Mouse (Mus musculus): ENCODE measurements around the gene Smim17. TPM values are rescaled to one million over a fixed set of nuclear protein-coding genes. Genes with fewer than 3 reads are reported as not detected.
"Not testable (repeated sequence)": the region's sequence is repeated elsewhere in the genome, so short reads cannot be mapped to it uniquely, and the experiment has no call there.

Gene Smim17
- total and polyA plus RNA-seq, 3 experiments: not detected

DNA sequence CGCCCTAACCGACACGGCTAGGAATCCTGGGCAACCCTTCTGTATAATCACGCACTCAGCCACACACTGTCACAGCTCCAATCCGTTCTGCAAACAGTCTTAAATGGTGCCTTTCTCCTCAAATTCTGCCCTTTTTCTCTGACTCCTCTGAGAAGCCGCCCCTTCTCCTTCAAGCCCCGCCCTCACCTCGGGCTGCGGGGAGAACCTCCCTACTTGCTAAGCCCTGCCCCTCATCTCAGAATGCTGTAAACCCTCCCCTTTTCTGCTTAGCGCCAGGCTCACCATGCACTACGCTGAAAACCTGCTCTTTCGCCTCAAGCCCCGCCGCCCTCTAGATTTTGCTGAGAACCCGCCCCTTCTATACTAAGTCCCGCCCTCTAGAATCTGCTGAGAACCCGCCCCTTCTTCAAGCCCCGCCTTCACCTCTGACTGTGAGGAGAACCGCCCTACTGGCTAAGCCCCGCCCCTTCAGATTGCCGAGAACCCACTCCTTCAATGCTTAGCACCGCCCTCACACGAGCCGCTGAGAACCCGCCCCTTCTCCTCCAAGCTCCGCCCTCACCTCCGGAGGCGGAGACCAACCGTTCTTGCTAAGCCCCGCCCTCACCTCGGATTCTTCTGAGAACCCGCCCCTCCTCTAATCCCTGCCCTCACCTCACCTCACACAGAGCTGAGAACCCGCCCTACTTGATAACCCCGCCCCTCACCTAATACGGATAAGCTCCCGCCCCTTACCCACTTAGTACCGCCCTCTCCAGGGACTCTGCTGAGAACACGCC is 36.1 kb upstream of the Smim17 start:
- peak; percentile 77 for ATAC-seq (ENCODE audit: extremely low read depth, insufficient number of reproducible peaks, low FRiP score, poor library complexity, severe bottlenecking)
- Histone ChIP-seq H3K9me3 (replicated peaks) (no peaks in the 10 kb centered on the region), H3K4me1 (ENCODE audit: insufficient read depth, low read depth, low read length) (peaks cover 42% of the 10 kb centered on the region), H3K4me3 (ENCODE audit: low read depth, low read length) (peak overlapping the region; percentile 76), H3K27me3 (ENCODE audit: insufficient read depth, low read length) (no peaks in the 10 kb centered on the region), H3K36me3 (replicated peaks) (no peaks in the 10 kb centered on the region)
- peak; percentile 68 for DNase-seq (ENCODE audit: low spot score)
- no peak for TF ChIP-seq GATA1 (IDR thresholded peaks at IDR 0.05; ENCODE audit: borderline replicate concordance, low read length)
- no peak for TF ChIP-seq CTCF (IDR thresholded peaks at IDR 0.05; ENCODE audit: low read depth, low read length)
- no peak for TF ChIP-seq POLR2AphosphoS5 (IDR thresholded peaks at IDR 0.05; ENCODE audit: insufficient replicate concordance, low read depth, low read length)
- no peak for TF ChIP-seq TAL1 (conservative IDR thresholded peaks at IDR 0.05; ENCODE audit: low read depth, low read length)
- no peak for TF ChIP-seq GATA2 (IDR thresholded peaks at IDR 0.05; ENCODE audit: borderline replicate concordance, low read depth, low read length)

DNA sequence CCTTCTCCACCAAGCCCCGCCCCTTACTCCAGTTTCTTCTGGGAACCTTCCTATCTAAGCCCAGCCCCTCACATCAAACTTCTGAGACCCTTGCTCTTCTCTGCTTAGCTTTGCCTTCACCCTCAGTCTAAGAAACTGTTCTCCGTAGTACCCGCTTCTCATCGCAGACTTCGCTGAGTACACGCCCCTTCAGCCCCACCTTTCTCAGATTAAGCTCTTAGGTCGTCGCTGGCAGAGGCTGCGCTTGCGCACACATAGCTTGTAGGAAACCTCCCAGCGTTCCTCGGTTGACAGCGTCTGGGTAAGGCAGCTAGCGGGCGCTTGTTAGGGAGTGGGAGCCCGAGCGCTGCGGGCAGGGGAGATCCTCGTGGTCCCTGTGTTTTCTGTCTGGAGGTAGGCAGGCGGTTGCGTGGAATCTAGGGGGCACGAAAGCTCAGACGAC is 35.4 kb upstream of the Smim17 start, which contains the start of gene Zfp78:
Zfp78 (plus strand) TSS at position 234 of the 442 bp plus-strand sequence.
- no peak for TF ChIP-seq POLR2AphosphoS5 (IDR thresholded peaks at IDR 0.05; ENCODE audit: insufficient replicate concordance, low read depth, low read length)
- TF ChIP-seq GATA1 (IDR thresholded peaks at IDR 0.05; ENCODE audit: borderline replicate concordance, low read length): no peak
- no peak for TF ChIP-seq TAL1 (conservative IDR thresholded peaks at IDR 0.05; ENCODE audit: low read depth, low read length)
- no peak for TF ChIP-seq GATA2 (IDR thresholded peaks at IDR 0.05; ENCODE audit: borderline replicate concordance, low read depth, low read length)
- no peak for TF ChIP-seq CTCF (IDR thresholded peaks at IDR 0.05; ENCODE audit: low read depth, low read length)
- Histone ChIP-seq H3K9me3 (replicated peaks) (no peaks in the 10 kb centered on the region), H3K36me3 (replicated peaks) (no peaks in the 10 kb centered on the region), H3K27me3 (ENCODE audit: insufficient read depth, low read length) (no peaks in the 10 kb centered on the region), H3K4me3 (ENCODE audit: low read depth, low read length) (peak within 1 kb of the TSS; percentile 76), H3K4me1 (ENCODE audit: insufficient read depth, low read depth, low read length) (peaks cover 42% of the 10 kb centered on the region)
- DNase-seq (ENCODE audit: low spot score) (peak; percentile 81), ATAC-seq (ENCODE audit: extremely low read depth, insufficient number of reproducible peaks, low FRiP score, poor library complexity, severe bottlenecking) (peak; percentile 59)

DNA sequence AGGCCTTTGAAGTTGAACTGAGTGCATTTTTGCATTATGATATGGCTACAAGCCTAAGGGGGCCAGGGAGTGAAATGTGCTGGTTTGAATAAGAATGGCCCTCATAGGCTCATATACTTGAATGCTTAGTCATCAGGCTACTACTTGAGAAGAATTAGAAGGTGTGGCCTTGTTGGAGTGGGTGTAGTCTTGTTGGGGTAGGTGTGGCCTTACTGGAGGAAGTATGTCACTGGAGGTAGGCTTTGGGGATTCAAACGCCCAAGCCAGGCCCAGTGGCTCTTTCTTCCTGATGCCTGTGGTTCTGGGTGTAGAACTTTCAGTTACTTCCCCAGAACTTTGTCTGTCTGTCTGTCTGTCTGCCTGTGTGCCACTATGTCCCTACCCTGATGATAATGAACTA is 33.8 kb upstream of the Smim17 start:
- no peak for DNase-seq (ENCODE audit: low spot score)
- no peak for TF ChIP-seq GATA1 (IDR thresholded peaks at IDR 0.05; ENCODE audit: borderline replicate concordance, low read length)
- TF ChIP-seq GATA2 (IDR thresholded peaks at IDR 0.05; ENCODE audit: borderline replicate concordance, low read depth, low read length): no peak
- no peak for TF ChIP-seq POLR2AphosphoS5 (IDR thresholded peaks at IDR 0.05; ENCODE audit: insufficient replicate concordance, low read depth, low read length)
- TF ChIP-seq TAL1 (conservative IDR thresholded peaks at IDR 0.05; ENCODE audit: low read depth, low read length): no peak
- TF ChIP-seq CTCF (IDR thresholded peaks at IDR 0.05; ENCODE audit: low read depth, low read length): no peak
- no peaks in the 10 kb centered on the region for H3K27me3 ChIP-seq (ENCODE audit: insufficient read depth, low read length)
- peaks cover 42% of the 10 kb centered on the region for H3K4me1 ChIP-seq (ENCODE audit: insufficient read depth, low read depth, low read length)
- no peak for ATAC-seq (ENCODE audit: extremely low read depth, insufficient number of reproducible peaks, low FRiP score, poor library complexity, severe bottlenecking)
- H3K9me3 ChIP-seq (replicated peaks): no peaks in the 10 kb centered on the region
- no peaks in the 10 kb centered on the region for H3K36me3 ChIP-seq (replicated peaks)
- no peak overlapping the region for H3K4me3 ChIP-seq (ENCODE audit: low read depth, low read length)

DNA sequence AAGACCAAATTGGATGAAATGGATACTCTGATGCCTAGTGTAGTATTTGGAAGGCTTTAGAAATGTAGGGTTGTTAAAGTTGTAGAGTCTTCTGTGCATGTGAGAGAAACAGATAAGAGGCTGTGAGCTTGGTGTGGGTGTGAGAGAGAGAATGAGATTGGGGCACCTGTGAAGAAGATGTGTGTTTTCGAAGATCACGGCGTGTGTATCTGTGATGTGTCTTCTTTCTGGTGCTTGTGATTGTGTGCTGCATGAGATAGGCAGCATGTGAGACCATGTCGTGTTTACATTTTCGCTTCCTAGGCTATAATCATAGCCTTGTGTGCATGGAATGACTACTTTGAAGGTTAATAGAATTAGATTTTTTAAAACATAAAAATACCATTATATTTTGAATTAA is 31.3 kb upstream of the Smim17 start:
- ATAC-seq (ENCODE audit: extremely low read depth, insufficient number of reproducible peaks, low FRiP score, poor library complexity, severe bottlenecking) (no peak), DNase-seq (ENCODE audit: low spot score) (no peak)
- no peak for TF ChIP-seq GATA2 (IDR thresholded peaks at IDR 0.05; ENCODE audit: borderline replicate concordance, low read depth, low read length)
- no peak for TF ChIP-seq GATA1 (IDR thresholded peaks at IDR 0.05; ENCODE audit: borderline replicate concordance, low read length)
- TF ChIP-seq TAL1 (conservative IDR thresholded peaks at IDR 0.05; ENCODE audit: low read depth, low read length): 0 out of 2 replicates have a peak, but pooled peaks have one; percentile 5
- no peak for TF ChIP-seq CTCF (IDR thresholded peaks at IDR 0.05; ENCODE audit: low read depth, low read length)
- no peak for TF ChIP-seq POLR2AphosphoS5 (IDR thresholded peaks at IDR 0.05; ENCODE audit: insufficient replicate concordance, low read depth, low read length)
- peaks cover 28% of the 10 kb centered on the region for H3K4me1 ChIP-seq (ENCODE audit: insufficient read depth, low read depth, low read length)
- no peaks in the 10 kb centered on the region for H3K27me3 ChIP-seq (ENCODE audit: insufficient read depth, low read length)
- peaks cover 4% of the 10 kb centered on the region for H3K36me3 ChIP-seq (replicated peaks)
- no peaks in the 10 kb centered on the region for H3K9me3 ChIP-seq (replicated peaks)
- no peak overlapping the region for H3K4me3 ChIP-seq (ENCODE audit: low read depth, low read length)

DNA sequence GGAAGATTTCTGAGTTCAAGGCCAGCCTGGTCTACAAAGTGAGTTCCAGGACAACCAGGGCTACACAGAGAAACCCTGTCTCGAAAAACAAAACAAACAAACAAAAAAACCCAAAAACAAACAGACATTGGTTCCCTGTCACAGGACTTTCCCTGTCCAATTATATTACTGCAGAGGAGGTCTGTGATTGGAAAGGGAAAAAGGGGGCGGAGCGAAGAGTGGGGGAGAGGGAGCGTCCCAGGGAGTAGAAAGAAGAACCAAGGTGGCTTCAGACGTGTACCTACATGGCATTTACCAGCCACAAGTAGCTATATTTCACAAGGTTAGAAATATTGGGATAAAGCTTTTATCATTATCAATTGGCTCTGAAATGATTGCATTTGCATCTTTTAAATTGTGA is 30.4 kb upstream of the Smim17 start:
- not testable (repeated sequence) for H3K4me3 ChIP-seq (ENCODE audit: low read depth, low read length); H3K9me3 ChIP-seq (replicated peaks); DNase-seq (ENCODE audit: low spot score); ATAC-seq (ENCODE audit: extremely low read depth, insufficient number of reproducible peaks, low FRiP score, poor library complexity, severe bottlenecking); H3K27me3 ChIP-seq (ENCODE audit: insufficient read depth, low read length); H3K36me3 ChIP-seq (replicated peaks)
- H3K4me1 ChIP-seq (ENCODE audit: insufficient read depth, low read depth, low read length): peaks cover 27% of the 10 kb centered on the region

DNA sequence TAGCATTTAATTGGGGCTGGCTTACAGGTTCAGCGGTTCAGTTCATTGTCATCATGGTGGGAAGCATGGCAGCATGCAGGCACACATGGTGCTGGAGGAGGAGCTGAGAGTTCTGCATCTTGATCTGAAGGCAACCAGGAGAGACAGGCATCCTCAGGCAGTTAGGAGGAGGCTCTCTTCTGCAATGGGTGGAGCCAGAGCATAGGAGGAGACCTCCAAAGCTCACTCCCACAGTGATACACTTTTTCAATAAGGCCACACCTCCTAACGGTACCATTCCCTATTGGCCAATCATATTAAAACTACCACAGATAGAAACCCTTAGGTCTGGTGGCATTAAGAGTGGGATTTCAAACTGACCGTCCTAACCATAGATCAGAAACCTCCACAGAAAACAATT is 29.1 kb upstream of the Smim17 start:
- H3K36me3 ChIP-seq (replicated peaks): peaks cover 5% of the 10 kb centered on the region
- H3K4me1 ChIP-seq (ENCODE audit: insufficient read depth, low read depth, low read length): peaks cover 15% of the 10 kb centered on the region
- DNase-seq (ENCODE audit: low spot score) (no peak), ATAC-seq (ENCODE audit: extremely low read depth, insufficient number of reproducible peaks, low FRiP score, poor library complexity, severe bottlenecking) (no peak)
- H3K27me3 ChIP-seq (ENCODE audit: insufficient read depth, low read length): no peaks in the 10 kb centered on the region
- H3K4me3 ChIP-seq (ENCODE audit: low read depth, low read length): no peak overlapping the region
- no peaks in the 10 kb centered on the region for H3K9me3 ChIP-seq (replicated peaks)
- TF ChIP-seq POLR2AphosphoS5 (IDR thresholded peaks at IDR 0.05; ENCODE audit: insufficient replicate concordance, low read depth, low read length) (no peak), CTCF (IDR thresholded peaks at IDR 0.05; ENCODE audit: low read depth, low read length) (no peak), TAL1 (conservative IDR thresholded peaks at IDR 0.05; ENCODE audit: low read depth, low read length) (no peak), GATA2 (IDR thresholded peaks at IDR 0.05; ENCODE audit: borderline replicate concordance, low read depth, low read length) (no peak), GATA1 (IDR thresholded peaks at IDR 0.05; ENCODE audit: borderline replicate concordance, low read length) (no peak)
